Mouse (Mus musculus) liver, embryonic 14.5 days (tissue): ENCODE measurements around the gene Rtn4.
A peak's percentile ranks its signal among the peaks of the same experiment; 100 is the strongest.

Source experiments
- CTCF ChIP-seq: IDR thresholded peaks from 2 replicates; pipeline ENCODE4 v1.5.1; 2016; ENCODE audit warnings: antibody characterized with exemption, low read depth, control low read depth
- EP300 ChIP-seq: IDR thresholded peaks from 2 replicates; pipeline ENCODE4 v1.6.1; 2016; ENCODE audit warnings: antibody characterized with exemption, low read depth

DNA sequence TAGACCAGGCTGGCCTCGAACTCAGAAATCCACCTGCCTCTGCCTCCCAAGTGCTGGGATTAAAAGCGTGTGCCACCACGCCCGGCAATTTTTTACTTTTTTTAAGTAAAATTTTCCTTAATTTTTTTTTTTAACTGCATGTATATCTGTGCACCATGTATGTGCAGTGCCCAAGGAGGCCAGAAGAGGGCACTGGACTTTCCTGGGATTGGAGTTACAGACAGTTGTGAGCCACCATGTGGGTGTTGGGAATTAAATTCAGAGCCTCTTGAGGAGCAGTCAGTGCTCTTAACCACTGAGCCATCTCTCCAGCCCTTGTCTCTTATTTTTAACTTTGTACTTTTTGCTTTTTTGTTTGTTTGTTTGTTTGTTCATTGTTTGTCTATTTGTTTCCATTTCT is 16.0 kb upstream of the Rtn4 start:
- peak; percentile 67 for TF ChIP-seq CTCF
- no peak for TF ChIP-seq EP300
